Mouse (Mus musculus) cerebellum, postnatal 36 days (tissue): ENCODE measurements around the gene Ptcra.
A peak's percentile ranks its signal among the peaks of the same experiment; 100 is the strongest.

Source experiments
- DNase-seq, 2 experiments: peaks; one replicate each; pipeline ENCODE4 v3.0.0; 2021 to 2022; ENCODE audit warnings: mixed read lengths in 2 of 2

Gene Ptcra

GRCm38 (mm10) chr17:46724477-46725084, 38.9 kb downstream of the Ptcra start:
- no peak for DNase-seq

- no peak for DNase-seq
Measured at GRCm38 (mm10) chr17:46721077-46721476, 42.4 kb downstream of the Ptcra start.

- DNase-seq = peak in 1 of 2 experiments; percentile 16
Measured at GRCm38 (mm10) chr17:46714756-46715481, 48.6 kb downstream of the Ptcra start.

GRCm38 (mm10) chr17:46713849-46714248, 49.7 kb downstream of the Ptcra start:
- no peak for DNase-seq

GRCm38 (mm10) chr17:46712442-46712841, 51.1 kb downstream of the Ptcra start:
- no peak for DNase-seq

GRCm38 (mm10) chr17:46711612-46712271, 51.8 kb downstream of the Ptcra start:
- DNase-seq = peak; percentile 34 to 49

- peak; percentile 93 to 95 for DNase-seq
Measured at GRCm38 (mm10) chr17:46710959-46711597, 52.4 kb downstream of the Ptcra start, which contains the start of gene Pex6. Gene Pex6, plus strand, starts transcription at chr17:46711463.

GRCm38 (mm10) chr17:46706375-46707089, 57.0 kb downstream of the Ptcra start:
- no peak for DNase-seq
